Mouse (Mus musculus) heart, embryonic 14.5 days (tissue): ENCODE measurements at regions not wholly inside any gene's neighbourhood (a gene's known extent, or its start where the extent isn't known, plus 50 kb on each side); places are given as distances from the start of the nearest gene placed in this dataset.

Experiments
- ATAC-seq: fragments of 200-750 bp; cut with Nextera tagmentation; 2 replicates; pipeline ENCODE4 v1.8.0; 2017; ENCODE audit warnings: low read depth, moderate TSS enrichment; ENCODE audit not compliant: insufficient number of reproducible peaks, insufficient read depth, low FRiP score
- H3K27ac ChIP-seq, 2 experiments: fragments of 200-500 bp in 1 of 2; fragments of 300-500 bp in 1 of 2; sonication (generic) in 1 of 2; replicated peaks in 1 of 2; 2 replicates each; pipeline ENCODE4 v1.5.1; 2012 to 2014; ENCODE audit warnings: low read depth in 2 of 2, low read length in 2 of 2, control low read depth in 1 of 2, mild to moderate bottlenecking in 1 of 2, mixed read lengths in 1 of 2; ENCODE audit not compliant: control insufficient read depth in 1 of 2, insufficient read depth in 1 of 2
- H3K27me3 ChIP-seq: fragments of 300-500 bp; sonication (generic); 2 replicates; pipeline ENCODE4 v1.6.1; 2014; ENCODE audit warnings: mild to moderate bottlenecking, low read length, control low read depth; ENCODE audit not compliant: control insufficient read depth, insufficient read depth
- H3K36me3 ChIP-seq: fragments of 300-500 bp; sonication (generic); 2 replicates; pipeline ENCODE4 v1.6.1; 2014; ENCODE audit warnings: mild to moderate bottlenecking, control low read depth, low read length, mixed read lengths; ENCODE audit not compliant: control insufficient read depth, insufficient read depth
- H3K4me1 ChIP-seq, 2 experiments: fragments of 200-500 bp in 1 of 2; fragments of 300-500 bp in 1 of 2; sonication (generic) in 1 of 2; 2 replicates each; pipeline ENCODE4 v1.6.1; 2012 to 2014; ENCODE audit warnings: low read length in 2 of 2, control low read depth in 1 of 2, mixed read lengths in 1 of 2; ENCODE audit not compliant: control insufficient read depth in 2 of 2, insufficient read depth in 2 of 2
- H3K4me2 ChIP-seq: fragments of 300-500 bp; sonication (generic); 2 replicates; pipeline ENCODE4 v1.6.1; 2014; ENCODE audit warnings: mild to moderate bottlenecking, low read length
- H3K4me3 ChIP-seq, 2 experiments: fragments of 200-500 bp in 1 of 2; fragments of 300-500 bp in 1 of 2; sonication (generic) in 1 of 2; 2 replicates each; pipeline ENCODE4 v1.5.1; 2012 to 2014; ENCODE audit warnings: low read length in 2 of 2, mild to moderate bottlenecking in 2 of 2, control low read depth in 1 of 2, low read depth in 1 of 2, moderate library complexity in 1 of 2; ENCODE audit not compliant: control insufficient read depth in 1 of 2, insufficient read depth in 1 of 2
- H3K9ac ChIP-seq: fragments of 300-500 bp; sonication (generic); 2 replicates; pipeline ENCODE4 v1.6.1; 2014; ENCODE audit warnings: mild to moderate bottlenecking, low read length
- H3K9me3 ChIP-seq: fragments of 300-500 bp; sonication (generic); 2 replicates; pipeline ENCODE4 v1.6.1; 2016; ENCODE audit warnings: low read length, control low read depth; ENCODE audit not compliant: control insufficient read depth
- WGBS: fragments of 180-500 bp; shearing (Covaris S2); extraction: QIAGEN DNeasy Blood & Tissue Kit; methylation state at CpG from one replicate; pipeline ENCODE4 v1.1.7; 2014; 5-methylcytosine and 5-hydroxymethylcytosine counted together

GRCm38 (mm10) chr11:114330316-114330715, 263.5 kb upstream of the Sdk2 start:
- Histone ChIP-seq H3K4me1 (no peaks in the 10 kb centered on the region), H3K4me2 (no peak overlapping the region), H3K27ac (no peak overlapping the region), H3K27me3 (no peaks in the 10 kb centered on the region), H3K9me3 (no peaks in the 10 kb centered on the region), H3K9ac (no peak overlapping the region), H3K4me3 (no peak overlapping the region), H3K36me3 (no peaks in the 10 kb centered on the region)
- 81% methylated on average over 5 of the region's 5 CpGs for WGBS
- no peak for ATAC-seq

DNA sequence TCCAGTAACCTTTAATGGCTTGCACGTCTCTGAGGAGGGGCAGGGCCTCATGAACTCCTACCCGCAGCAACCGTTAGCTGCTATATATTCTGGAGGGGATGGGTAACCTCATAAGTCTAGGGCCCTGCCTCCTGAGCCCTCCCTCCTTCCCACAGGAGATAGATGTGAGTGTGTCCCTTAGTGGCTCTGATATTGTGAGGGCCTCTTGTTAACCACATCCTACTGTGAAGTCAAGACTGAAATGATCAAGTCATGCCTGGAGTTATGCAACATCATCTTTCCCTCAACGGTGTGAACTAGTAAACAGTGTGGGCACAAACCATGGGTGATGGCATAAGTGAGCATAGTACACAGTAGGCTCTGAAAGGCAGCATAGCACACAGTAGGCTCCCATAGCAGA, 255.8 kb upstream of the Sdk2 start:
- no peak for ATAC-seq
- H3K4me2 ChIP-seq = no peak overlapping the region
- no peak overlapping the region for H3K27ac ChIP-seq
- H3K4me3 ChIP-seq = no peak overlapping the region
- 91% methylated on average over 4 of the region's 4 CpGs for WGBS
- H3K27me3 ChIP-seq = no peaks in the 10 kb centered on the region
- no peaks in the 10 kb centered on the region for H3K9me3 ChIP-seq
- H3K4me1 ChIP-seq = peaks cover 0 to 4% of the 10 kb centered on the region in 2 experiments; a peak in 3 of 4 replicates
- H3K36me3 ChIP-seq = no peaks in the 10 kb centered on the region
- no peak overlapping the region for H3K9ac ChIP-seq

GRCm38 (mm10) chr11:114321974-114322373, 255.1 kb upstream of the Sdk2 start:
- ATAC-seq = no peak
- Histone ChIP-seq H3K27me3 (no peaks in the 10 kb centered on the region), H3K9ac (no peak overlapping the region), H3K9me3 (no peaks in the 10 kb centered on the region), H3K4me2 (no peak overlapping the region), H3K4me3 (no peak overlapping the region), H3K36me3 (no peaks in the 10 kb centered on the region), H3K27ac (no peak overlapping the region), H3K4me1 (peaks cover 2 to 6% of the 10 kb centered on the region in 2 experiments; a peak in 3 of 4 replicates)
- 76% methylated on average over 12 of the region's 12 CpGs for WGBS

DNA sequence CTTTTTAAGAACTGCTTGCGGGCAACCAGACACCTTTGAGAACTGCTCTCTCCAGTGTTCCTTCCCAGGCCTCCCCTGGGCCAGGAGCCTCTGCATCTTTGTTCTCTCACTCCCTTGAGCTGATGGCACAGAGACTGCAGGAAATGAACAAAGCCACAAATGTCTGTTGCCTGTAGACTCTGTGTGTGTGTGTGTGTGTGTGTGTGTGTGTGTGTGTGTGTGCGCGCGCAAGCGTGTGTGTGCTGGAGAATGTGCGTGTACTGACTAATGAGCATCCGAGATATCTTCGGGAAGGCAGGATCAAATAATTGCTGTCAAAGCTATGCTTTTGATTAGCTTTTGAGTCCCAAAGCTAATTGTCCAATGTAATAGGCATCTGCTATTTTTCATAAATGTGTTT, 254.7 kb upstream of the Sdk2 start:
- no peaks in the 10 kb centered on the region for H3K36me3 ChIP-seq
- no peaks in the 10 kb centered on the region for H3K27me3 ChIP-seq
- H3K4me1 ChIP-seq = peaks cover 2 to 6% of the 10 kb centered on the region in 2 experiments; a peak in 3 of 4 replicates
- no peak overlapping the region for H3K9ac ChIP-seq
- no peak for ATAC-seq
- H3K27ac ChIP-seq = no peak overlapping the region
- H3K4me3 ChIP-seq = no peak overlapping the region
- 90% methylated on average over 8 of the region's 8 CpGs for WGBS
- no peak overlapping the region for H3K4me2 ChIP-seq
- no peaks in the 10 kb centered on the region for H3K9me3 ChIP-seq

- Histone ChIP-seq H3K27ac (no peak overlapping the region), H3K4me3 (no peak overlapping the region), H3K27me3 (peaks cover 6% of the 10 kb centered on the region), H3K36me3 (no peaks in the 10 kb centered on the region), H3K4me2 (no peak overlapping the region), H3K9me3 (no peaks in the 10 kb centered on the region), H3K4me1 (peaks cover 7 to 11% of the 10 kb centered on the region in 2 experiments; a peak in 3 of 4 replicates), H3K9ac (no peak overlapping the region)
- 83% methylated on average over 8 of the region's 8 CpGs for WGBS
- ATAC-seq = no peak
Observed at GRCm38 (mm10) chr11:114315274-114315673, 248.4 kb upstream of the Sdk2 start.

DNA sequence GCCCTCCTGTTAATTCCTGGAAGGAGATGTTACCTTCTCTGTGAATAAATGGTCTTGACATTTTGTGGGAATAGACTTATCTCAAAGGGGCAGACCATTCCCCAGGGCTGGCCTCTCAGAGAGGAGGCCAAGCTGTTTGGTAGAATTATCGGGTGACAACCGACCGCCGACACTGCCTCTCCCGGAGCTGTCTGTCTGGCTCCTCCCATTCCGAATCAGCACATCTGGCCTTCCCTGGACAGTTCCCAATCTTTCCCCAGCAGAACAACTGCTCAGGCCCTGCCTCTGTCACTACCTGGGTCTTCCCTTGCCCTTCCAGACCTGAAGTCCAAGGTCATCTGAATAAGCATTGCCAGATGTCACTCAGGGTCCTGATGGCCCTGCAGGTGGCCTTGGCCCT, 246.8 kb upstream of the Sdk2 start:
- Histone ChIP-seq H3K9ac (no peak overlapping the region), H3K4me2 (no peak overlapping the region), H3K4me1 (peaks cover 7 to 11% of the 10 kb centered on the region in 2 experiments; a peak in 3 of 4 replicates), H3K27ac (no peak overlapping the region), H3K9me3 (no peaks in the 10 kb centered on the region), H3K36me3 (no peaks in the 10 kb centered on the region), H3K27me3 (peaks cover 6% of the 10 kb centered on the region), H3K4me3 (no peak overlapping the region)
- ATAC-seq = no peak
- WGBS = 18% methylated on average over 6 of the region's 6 CpGs

GRCm38 (mm10) chr11:114311640-114312039, 244.8 kb upstream of the Sdk2 start:
- no peak overlapping the region for H3K27ac ChIP-seq
- peaks cover 4% of the 10 kb centered on the region in 2 experiments; a peak in 2 of 4 replicates for H3K4me1 ChIP-seq
- H3K9me3 ChIP-seq = no peaks in the 10 kb centered on the region
- no peak overlapping the region for H3K4me3 ChIP-seq
- H3K9ac ChIP-seq = no peak overlapping the region
- H3K27me3 ChIP-seq = peaks cover 7% of the 10 kb centered on the region
- H3K4me2 ChIP-seq = no peak overlapping the region
- 71% methylated on average over 4 of the region's 4 CpGs for WGBS
- H3K36me3 ChIP-seq = no peaks in the 10 kb centered on the region
- no peak for ATAC-seq

DNA sequence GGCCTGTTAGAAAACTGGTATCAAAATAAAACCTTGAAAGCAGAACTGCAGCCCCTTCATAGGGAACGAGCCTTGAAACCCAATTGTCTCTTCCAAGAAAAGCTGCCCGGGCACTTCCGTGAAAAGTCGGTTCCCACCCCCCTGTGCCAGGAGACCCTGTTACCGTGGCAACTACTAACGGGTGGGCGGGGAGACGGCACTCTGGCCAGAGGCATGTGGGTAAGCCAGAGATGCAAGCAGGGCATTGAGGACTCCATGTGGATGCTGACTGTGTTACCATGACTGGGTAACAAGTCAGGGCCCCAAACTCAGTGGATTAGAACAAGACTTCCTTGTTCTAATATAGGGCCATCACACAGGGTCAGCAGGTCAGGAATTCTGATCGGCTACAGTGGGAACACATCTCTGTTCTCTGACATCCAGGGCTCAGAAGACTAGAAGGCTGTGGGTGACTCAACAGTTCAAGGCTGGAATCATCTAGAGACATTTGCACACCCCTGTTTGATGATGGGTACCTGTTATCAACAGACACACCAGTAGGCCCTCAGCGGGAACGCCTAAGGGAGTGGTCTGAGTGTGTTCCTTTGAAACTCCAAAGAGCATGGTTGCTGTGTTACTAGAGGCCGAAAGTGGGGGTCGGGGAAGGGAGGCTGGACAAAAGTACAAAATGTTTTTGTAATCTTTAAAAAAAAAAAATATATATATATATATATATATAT, 236.9 kb upstream of the Sdk2 start:
- Histone ChIP-seq H3K9ac (no peak overlapping the region), H3K4me1 (no peaks in the 10 kb centered on the region), H3K27ac (no peak overlapping the region), H3K9me3 (no peaks in the 10 kb centered on the region), H3K4me3 (no peak overlapping the region), H3K36me3 (no peaks in the 10 kb centered on the region), H3K4me2 (no peak overlapping the region), H3K27me3 (peaks cover 9% of the 10 kb centered on the region; the same call in 1 of the 2 replicates)
- WGBS = 68% methylated on average over 13 of the region's 13 CpGs
- no peak for ATAC-seq
